Mouse (Mus musculus) bone marrow, adult 2 months (tissue): Measurements from ENCODE around the gene Vars.

ENCODE experiments used
- CTCF ChIP-seq: fragments of 200-500 bp; IDR thresholded peaks from 2 replicates; pipeline ENCODE4 v1.5.1; 2011; ENCODE audit warnings: low read length, control low read depth; ENCODE audit not compliant: control insufficient read depth, insufficient read depth
- POLR2A ChIP-seq: fragments of 200-500 bp; IDR thresholded peaks from 2 replicates; pipeline ENCODE4 v1.6.1; 2011; ENCODE audit warnings: low read depth, mild to moderate bottlenecking, control low read depth, low read length, borderline replicate concordance; ENCODE audit not compliant: control insufficient read depth

- no peak for TF ChIP-seq CTCF
- TF ChIP-seq POLR2A = no peak
Observed at GRCm38 (mm10) chr17:34994751-34995150, 6.0 kb upstream of the Vars start.
